Mouse (Mus musculus): ENCODE measurements around the gene Dis3l2. TPM values are rescaled to one million over a fixed set of nuclear protein-coding genes. Genes with fewer than 3 reads are reported as not detected.

The Dis3l2 gene
- polyA plus RNA-seq, 1 experiment from 2014 or later: 16.6 TPM

GRCm38 (mm10) chr1:86913896-86914295 lies 210.3 kb downstream of the Dis3l2 start:
- Histone ChIP-seq H3K4me1 (ENCODE audit: control insufficient read depth, insufficient read depth, low read length) (peaks cover 3% of the 10 kb centered on the region; the same call in 1 of the 2 replicates), H3K4me2 (ENCODE audit: low read depth, low read length) (no peak overlapping the region), H3K27me3 (ENCODE audit: control insufficient read depth, insufficient read depth, low read length) (no peaks in the 10 kb centered on the region), H3K27ac (ENCODE audit: low read length) (no peak overlapping the region), H3K9me3 (replicated peaks; ENCODE audit: control insufficient read depth, low read length) (no peaks in the 10 kb centered on the region), H3K9ac (ENCODE audit: low read length) (no peak overlapping the region), H3K4me3 (ENCODE audit: low read length) (no peak overlapping the region), H3K36me3 (ENCODE audit: control insufficient read depth, insufficient read depth) (no peaks in the 10 kb centered on the region)
- ATAC-seq (replicated peaks; ENCODE audit: extremely low read depth, insufficient read depth, low FRiP score): no peak
- whole genome bisulfite sequencing: 85% methylated on average over 3 of the region's 3 CpGs

- Histone ChIP-seq H3K4me2 (ENCODE audit: low read depth, low read length) (no peak overlapping the region), H3K4me3 (ENCODE audit: low read length) (no peak overlapping the region), H3K9me3 (replicated peaks; ENCODE audit: control insufficient read depth, low read length) (no peaks in the 10 kb centered on the region), H3K27me3 (ENCODE audit: control insufficient read depth, insufficient read depth, low read length) (no peaks in the 10 kb centered on the region), H3K36me3 (ENCODE audit: control insufficient read depth, insufficient read depth) (no peaks in the 10 kb centered on the region), H3K27ac (ENCODE audit: low read length) (no peak overlapping the region), H3K9ac (ENCODE audit: low read length) (no peak overlapping the region), H3K4me1 (ENCODE audit: control insufficient read depth, insufficient read depth, low read length) (peaks cover 3% of the 10 kb centered on the region; the same call in 1 of the 2 replicates)
- no peak for ATAC-seq (replicated peaks; ENCODE audit: extremely low read depth, insufficient read depth, low FRiP score)
- 90% methylated on average over 2 of the region's 2 CpGs for WGBS
Observed at GRCm38 (mm10) chr1:86914697-86915096, 211.1 kb downstream of the Dis3l2 start.

- Histone ChIP-seq H3K27ac (ENCODE audit: low read length) (no peak overlapping the region), H3K27me3 (ENCODE audit: control insufficient read depth, insufficient read depth, low read length) (no peaks in the 10 kb centered on the region), H3K9me3 (replicated peaks; ENCODE audit: control insufficient read depth, low read length) (no peaks in the 10 kb centered on the region), H3K36me3 (ENCODE audit: control insufficient read depth, insufficient read depth) (no peaks in the 10 kb centered on the region), H3K4me2 (ENCODE audit: low read depth, low read length) (no peak overlapping the region), H3K9ac (ENCODE audit: low read length) (no peak overlapping the region), H3K4me1 (ENCODE audit: control insufficient read depth, insufficient read depth, low read length) (peaks cover 3% of the 10 kb centered on the region; the same call in 1 of the 2 replicates), H3K4me3 (ENCODE audit: low read length) (no peak overlapping the region)
- ATAC-seq (replicated peaks; ENCODE audit: extremely low read depth, insufficient read depth, low FRiP score): no peak
- WGBS: 74% methylated on average over 8 of the region's 8 CpGs
Observed at GRCm38 (mm10) chr1:86916355-86916984, 212.9 kb downstream of the Dis3l2 start.

- no peaks in the 10 kb centered on the region for H3K9me3 ChIP-seq (replicated peaks; ENCODE audit: control insufficient read depth, low read length)
- ATAC-seq (replicated peaks; ENCODE audit: extremely low read depth, insufficient read depth, low FRiP score): no peak
- H3K4me1 ChIP-seq (ENCODE audit: control insufficient read depth, insufficient read depth, low read length): no peaks in the 10 kb centered on the region
- H3K27ac ChIP-seq (ENCODE audit: low read length): no peak overlapping the region
- H3K4me2 ChIP-seq (ENCODE audit: low read depth, low read length): no peak overlapping the region
- 80% methylated on average over 5 of the region's 5 CpGs for WGBS
- H3K4me3 ChIP-seq (ENCODE audit: low read length): no peak overlapping the region
- no peaks in the 10 kb centered on the region for H3K36me3 ChIP-seq (ENCODE audit: control insufficient read depth, insufficient read depth)
- H3K9ac ChIP-seq (ENCODE audit: low read length): no peak overlapping the region
- H3K27me3 ChIP-seq (ENCODE audit: control insufficient read depth, insufficient read depth, low read length): no peaks in the 10 kb centered on the region
Observed at GRCm38 (mm10) chr1:86925776-86926175, 222.2 kb downstream of the Dis3l2 start.

GRCm38 (mm10) chr1:86931606-86932379 lies 228.2 kb downstream of the Dis3l2 start:
- 66% methylated on average over 4 of the region's 4 CpGs for WGBS

GRCm38 (mm10) chr1:86932810-86933209 lies 229.2 kb downstream of the Dis3l2 start:
- WGBS: 83% methylated on average over 4 of the region's 4 CpGs
- H3K27ac ChIP-seq (ENCODE audit: low read length): no peak overlapping the region
- no peaks in the 10 kb centered on the region for H3K27me3 ChIP-seq (ENCODE audit: control insufficient read depth, insufficient read depth, low read length)
- no peak overlapping the region for H3K4me2 ChIP-seq (ENCODE audit: low read depth, low read length)
- no peaks in the 10 kb centered on the region for H3K9me3 ChIP-seq (replicated peaks; ENCODE audit: control insufficient read depth, low read length)
- H3K9ac ChIP-seq (ENCODE audit: low read length): no peak overlapping the region
- no peaks in the 10 kb centered on the region for H3K4me1 ChIP-seq (ENCODE audit: control insufficient read depth, insufficient read depth, low read length)
- H3K4me3 ChIP-seq (ENCODE audit: low read length): no peak overlapping the region
- no peak for ATAC-seq (replicated peaks; ENCODE audit: extremely low read depth, insufficient read depth, low FRiP score)
- no peaks in the 10 kb centered on the region for H3K36me3 ChIP-seq (ENCODE audit: control insufficient read depth, insufficient read depth)

More at GRCm38 (mm10) chr1:86931606-86932379, 228.2 kb downstream of the Dis3l2 start:
- no peak overlapping the region for H3K4me3 ChIP-seq (ENCODE audit: low read length)
- no peak overlapping the region for H3K4me2 ChIP-seq (ENCODE audit: low read depth, low read length)
- H3K27ac ChIP-seq (ENCODE audit: low read length): no peak overlapping the region
- H3K9me3 ChIP-seq (replicated peaks; ENCODE audit: control insufficient read depth, low read length): no peaks in the 10 kb centered on the region
- no peak for ATAC-seq (replicated peaks; ENCODE audit: extremely low read depth, insufficient read depth, low FRiP score)
- H3K36me3 ChIP-seq (ENCODE audit: control insufficient read depth, insufficient read depth): no peaks in the 10 kb centered on the region
- H3K4me1 ChIP-seq (ENCODE audit: control insufficient read depth, insufficient read depth, low read length): no peaks in the 10 kb centered on the region
- H3K27me3 ChIP-seq (ENCODE audit: control insufficient read depth, insufficient read depth, low read length): no peaks in the 10 kb centered on the region
- no peak overlapping the region for H3K9ac ChIP-seq (ENCODE audit: low read length)

GRCm38 (mm10) chr1:86933656-86934055 lies 230.0 kb downstream of the Dis3l2 start:
- H3K27ac ChIP-seq (ENCODE audit: low read length): no peak overlapping the region
- no peaks in the 10 kb centered on the region for H3K27me3 ChIP-seq (ENCODE audit: control insufficient read depth, insufficient read depth, low read length)
- H3K4me2 ChIP-seq (ENCODE audit: low read depth, low read length): no peak overlapping the region
- H3K9me3 ChIP-seq (replicated peaks; ENCODE audit: control insufficient read depth, low read length): no peaks in the 10 kb centered on the region
- no peaks in the 10 kb centered on the region for H3K4me1 ChIP-seq (ENCODE audit: control insufficient read depth, insufficient read depth, low read length)
- no peak overlapping the region for H3K4me3 ChIP-seq (ENCODE audit: low read length)
- no peaks in the 10 kb centered on the region for H3K36me3 ChIP-seq (ENCODE audit: control insufficient read depth, insufficient read depth)
- ATAC-seq (replicated peaks; ENCODE audit: extremely low read depth, insufficient read depth, low FRiP score): no peak
- no peak overlapping the region for H3K9ac ChIP-seq (ENCODE audit: low read length)
- WGBS: 87% methylated on average over 1 of the region's 1 CpGs

- H3K4me2 ChIP-seq (ENCODE audit: low read depth, low read length): no peak overlapping the region
- WGBS: 72% methylated on average over 5 of the region's 5 CpGs
- H3K27me3 ChIP-seq (ENCODE audit: control insufficient read depth, insufficient read depth, low read length): no peaks in the 10 kb centered on the region
- no peak for ATAC-seq (replicated peaks; ENCODE audit: extremely low read depth, insufficient read depth, low FRiP score)
- no peak overlapping the region for H3K27ac ChIP-seq (ENCODE audit: low read length)
- no peaks in the 10 kb centered on the region for H3K36me3 ChIP-seq (ENCODE audit: control insufficient read depth, insufficient read depth)
- no peak overlapping the region for H3K4me3 ChIP-seq (ENCODE audit: low read length)
- no peaks in the 10 kb centered on the region for H3K9me3 ChIP-seq (replicated peaks; ENCODE audit: control insufficient read depth, low read length)
- no peak overlapping the region for H3K9ac ChIP-seq (ENCODE audit: low read length)
- peaks cover 10% of the 10 kb centered on the region for H3K4me1 ChIP-seq (ENCODE audit: control insufficient read depth, insufficient read depth, low read length)
Observed at GRCm38 (mm10) chr1:86951501-86952205, 248.0 kb downstream of the Dis3l2 start.

- H3K4me3 ChIP-seq (ENCODE audit: low read length): no peak overlapping the region
- no peak overlapping the region for H3K4me2 ChIP-seq (ENCODE audit: low read depth, low read length)
- no peaks in the 10 kb centered on the region for H3K9me3 ChIP-seq (replicated peaks; ENCODE audit: control insufficient read depth, low read length)
- H3K36me3 ChIP-seq (ENCODE audit: control insufficient read depth, insufficient read depth): peaks cover 5% of the 10 kb centered on the region
- no peaks in the 10 kb centered on the region for H3K4me1 ChIP-seq (ENCODE audit: control insufficient read depth, insufficient read depth, low read length)
- ATAC-seq (replicated peaks; ENCODE audit: extremely low read depth, insufficient read depth, low FRiP score): no peak
- no peak overlapping the region for H3K27ac ChIP-seq (ENCODE audit: low read length)
- H3K9ac ChIP-seq (ENCODE audit: low read length): no peak overlapping the region
- H3K27me3 ChIP-seq (ENCODE audit: control insufficient read depth, insufficient read depth, low read length): no peaks in the 10 kb centered on the region
Observed at GRCm38 (mm10) chr1:86955801-86956200, 252.2 kb downstream of the Dis3l2 start.

Measured in heart, embryonic 16.5 days (tissue).